Mouse (Mus musculus) brain, embryonic 18.5 days (tissue): ENCODE data around the gene Pex16.

Experiments
- DNase-seq: peaks from one replicate; pipeline ENCODE4 v3.0.0-alpha.2; 2012; ENCODE audit warnings: low read depth, low spot score

Gene Pex16

GRCm38 (mm10) chr2:92422388-92423135, 48.1 kb downstream of the Pex16 start:
- no peak for DNase-seq

GRCm38 (mm10) chr2:92423156-92423555, 48.7 kb downstream of the Pex16 start:
- no peak for DNase-seq

GRCm38 (mm10) chr2:92423702-92424461, 49.4 kb downstream of the Pex16 start:
- DNase-seq: no peak

- DNase-seq: no peak
Measured at GRCm38 (mm10) chr2:92424462-92425308, 50.2 kb downstream of the Pex16 start.

GRCm38 (mm10) chr2:92425366-92425765, 50.9 kb downstream of the Pex16 start:
- no peak for DNase-seq

GRCm38 (mm10) chr2:92426426-92426825, 52.0 kb downstream of the Pex16 start:
- DNase-seq: no peak

- DNase-seq: no peak
Measured at GRCm38 (mm10) chr2:92427882-92428281, 53.4 kb downstream of the Pex16 start.

- no peak for DNase-seq
Measured at GRCm38 (mm10) chr2:92430089-92430488, 55.6 kb downstream of the Pex16 start.
